Mouse (Mus musculus) forebrain, embryonic 12.5 days (tissue): ENCODE data around the gene Cd72. TPM values are rescaled to one million over a fixed set of nuclear protein-coding genes. Genes with fewer than 3 reads are reported as not detected.

Source experiments
- ATAC-seq: fragments of 200-750 bp; cut with Nextera tagmentation; 2 replicates; pipeline ENCODE4 v1.8.0; 2017; ENCODE audit warnings: moderate TSS enrichment; ENCODE audit not compliant: low FRiP score
- H3K27ac ChIP-seq: fragments of 300-500 bp; sonication (generic); 2 replicates; pipeline ENCODE4 v1.5.1; 2016; ENCODE audit warnings: mild to moderate bottlenecking
- H3K27me3 ChIP-seq: fragments of 300-500 bp; sonication (generic); 2 replicates; pipeline ENCODE4 v1.6.1; 2016; ENCODE audit warnings: mild to moderate bottlenecking
- H3K36me3 ChIP-seq: fragments of 300-500 bp; sonication (generic); replicated peaks from 2 replicates; pipeline ENCODE4 v1.6.1; 2016; ENCODE audit warnings: mild to moderate bottlenecking
- H3K4me1 ChIP-seq: fragments of 300-500 bp; sonication (generic); 2 replicates; pipeline ENCODE4 v1.6.1; 2016
- H3K4me2 ChIP-seq: fragments of 300-500 bp; sonication (generic); 2 replicates; pipeline ENCODE4 v1.6.1; 2016; ENCODE audit warnings: mild to moderate bottlenecking, moderate library complexity
- H3K4me3 ChIP-seq: fragments of 300-500 bp; sonication (generic); replicated peaks from 2 replicates; pipeline ENCODE4 v1.5.1; 2016; ENCODE audit warnings: mild to moderate bottlenecking
- H3K9ac ChIP-seq: fragments of 300-500 bp; sonication (generic); 2 replicates; pipeline ENCODE4 v1.6.1; 2016; ENCODE audit warnings: mild to moderate bottlenecking
- H3K9me3 ChIP-seq: fragments of 300-500 bp; sonication (generic); 2 replicates; pipeline ENCODE4 v1.6.1; 2016
- WGBS: fragments of 180-500 bp; shearing (Covaris S2); methylation state at CpG from one replicate; pipeline ENCODE4 v1.1.7; 2016; 5-methylcytosine and 5-hydroxymethylcytosine counted together
- polyA plus RNA-seq: library from polyadenylated mRNA; unstranded; fragments of >200 nt; fragmentation: Nextera tagmentation; extraction: Ambion mirVana; gene quantifications from 2 replicates; pipeline ENCODE4 v1.2.1, GENCODE M21; 2016

Gene Cd72
- polyA plus RNA-seq, 1 experiment from 2014 or later: 3.8 TPM

GRCm38 (mm10) chr4:43476604-43477003 is 22.2 kb upstream of the Cd72 start:
- 93% methylated on average over 6 of the region's 6 CpGs for WGBS
- no peak overlapping the region for H3K27ac ChIP-seq
- H3K27me3 ChIP-seq: no peaks in the 10 kb centered on the region
- no peaks in the 10 kb centered on the region for H3K36me3 ChIP-seq
- H3K9ac ChIP-seq: no peak overlapping the region
- no peak overlapping the region for H3K4me2 ChIP-seq
- no peak for ATAC-seq
- H3K4me1 ChIP-seq: 0 out of 2 replicates have a peak, but pooled peaks cover 4% of the 10 kb centered on the region
- H3K9me3 ChIP-seq: no peaks in the 10 kb centered on the region
- no peak overlapping the region for H3K4me3 ChIP-seq

DNA sequence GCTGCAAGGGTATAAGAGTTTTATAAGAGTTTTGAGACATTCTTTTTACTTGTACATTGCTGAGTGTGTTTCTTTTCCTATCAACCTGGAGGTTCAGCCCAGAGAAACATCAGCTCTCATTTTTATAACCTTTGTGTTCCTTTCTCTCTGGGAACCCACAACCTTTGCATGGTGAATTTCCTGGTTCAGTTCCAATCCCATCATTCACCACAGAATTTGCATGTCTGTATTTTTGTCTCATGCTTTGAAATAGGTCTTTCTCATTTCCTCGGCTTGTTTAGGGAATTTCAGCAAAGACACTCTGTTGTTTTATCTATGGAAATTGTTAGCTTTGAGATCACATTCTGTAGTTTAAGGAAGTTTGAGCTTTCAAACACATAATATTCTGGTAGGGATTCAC is 19.2 kb upstream of the Cd72 start:
- no peak for ATAC-seq
- Histone ChIP-seq H3K36me3 (no peaks in the 10 kb centered on the region), H3K9me3 (no peaks in the 10 kb centered on the region), H3K4me2 (no peak overlapping the region), H3K27me3 (no peaks in the 10 kb centered on the region), H3K4me3 (no peak overlapping the region), H3K9ac (no peak overlapping the region), H3K27ac (no peak overlapping the region), H3K4me1 (0 out of 2 replicates have a peak, but pooled peaks cover 4% of the 10 kb centered on the region)
- 86% methylated on average over 1 of the region's 1 CpGs for WGBS

GRCm38 (mm10) chr4:43470301-43470700 is 15.9 kb upstream of the Cd72 start:
- WGBS: 91% methylated on average over 10 of the region's 10 CpGs
- H3K27me3 ChIP-seq: no peaks in the 10 kb centered on the region
- H3K4me2 ChIP-seq: no peak overlapping the region
- no peak overlapping the region for H3K27ac ChIP-seq
- no peak overlapping the region for H3K9ac ChIP-seq
- no peak for ATAC-seq
- H3K4me1 ChIP-seq: no peaks in the 10 kb centered on the region
- H3K4me3 ChIP-seq: no peak overlapping the region
- no peaks in the 10 kb centered on the region for H3K36me3 ChIP-seq
- H3K9me3 ChIP-seq: no peaks in the 10 kb centered on the region

DNA sequence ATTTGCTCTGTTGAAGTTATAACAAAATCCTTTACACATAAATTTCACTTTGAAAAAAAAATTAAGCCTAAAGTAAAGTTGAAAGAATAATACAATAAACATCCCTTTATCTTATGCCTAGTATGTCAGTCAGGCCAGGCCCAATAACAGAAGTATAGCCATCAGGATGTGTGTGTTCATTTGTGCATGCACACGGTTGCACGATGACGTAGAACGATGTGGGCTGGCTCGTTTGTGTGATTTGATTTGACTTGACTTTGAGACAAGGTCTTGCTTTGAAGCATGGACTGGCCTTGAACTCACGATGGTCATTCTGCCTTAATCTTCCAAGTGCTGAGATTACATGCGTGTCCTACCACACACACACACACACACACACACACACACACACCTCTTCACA is 12.4 kb upstream of the Cd72 start:
- Histone ChIP-seq H3K4me2 (no peak overlapping the region), H3K4me3 (no peak overlapping the region), H3K9ac (no peak overlapping the region), H3K9me3 (no peaks in the 10 kb centered on the region), H3K27ac (no peak overlapping the region), H3K27me3 (no peaks in the 10 kb centered on the region), H3K36me3 (no peaks in the 10 kb centered on the region), H3K4me1 (no peaks in the 10 kb centered on the region)
- no peak for ATAC-seq
- WGBS: 90% methylated on average over 7 of the region's 7 CpGs

- Histone ChIP-seq H3K27ac (no peak overlapping the region), H3K27me3 (no peaks in the 10 kb centered on the region), H3K9ac (no peak overlapping the region), H3K4me3 (no peak overlapping the region), H3K36me3 (no peaks in the 10 kb centered on the region), H3K9me3 (no peaks in the 10 kb centered on the region), H3K4me2 (no peak overlapping the region), H3K4me1 (no peaks in the 10 kb centered on the region)
- ATAC-seq: no peak
- WGBS: 86% methylated on average over 6 of the region's 6 CpGs
These were observed 11.5 kb upstream of the Cd72 start for GRCm38 (mm10) chr4:43465935-43466334.

GRCm38 (mm10) chr4:43463102-43463501 is 8.7 kb upstream of the Cd72 start:
- H3K27ac ChIP-seq: no peak overlapping the region
- H3K4me2 ChIP-seq: no peak overlapping the region
- no peaks in the 10 kb centered on the region for H3K9me3 ChIP-seq
- WGBS: 96% methylated on average over 5 of the region's 5 CpGs
- no peaks in the 10 kb centered on the region for H3K27me3 ChIP-seq
- H3K9ac ChIP-seq: no peak overlapping the region
- no peak overlapping the region for H3K4me3 ChIP-seq
- H3K4me1 ChIP-seq: no peaks in the 10 kb centered on the region
- ATAC-seq: no peak
- H3K36me3 ChIP-seq: no peaks in the 10 kb centered on the region

DNA sequence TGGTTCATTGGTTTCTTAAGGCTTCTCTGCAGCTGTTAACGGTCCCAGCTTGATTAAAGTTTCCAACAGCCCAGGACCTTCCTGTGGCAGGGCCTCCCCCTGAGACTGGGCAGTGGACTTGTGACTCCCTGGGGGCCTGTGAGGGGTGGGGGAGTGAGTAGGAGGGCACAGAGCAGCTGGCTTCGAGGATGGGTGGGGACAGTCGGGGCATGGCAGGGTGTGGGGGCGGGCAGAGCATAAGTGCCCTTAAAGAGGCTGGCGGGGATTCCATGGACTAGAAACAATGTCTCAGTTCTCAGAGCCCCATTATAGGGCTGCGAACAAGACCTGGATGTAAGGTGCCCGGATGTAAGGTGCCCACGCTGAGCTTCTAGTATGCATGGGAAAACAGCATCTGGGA is 2.7 kb upstream of the Cd72 start:
- ATAC-seq: no peak
- Histone ChIP-seq H3K4me3 (no peak overlapping the region), H3K4me1 (peaks cover 17% of the 10 kb centered on the region), H3K9ac (no peak overlapping the region), H3K27ac (no peak overlapping the region), H3K27me3 (peaks cover 31% of the 10 kb centered on the region), H3K9me3 (no peaks in the 10 kb centered on the region), H3K4me2 (no peak overlapping the region), H3K36me3 (no peaks in the 10 kb centered on the region)
- whole genome bisulfite sequencing: 28% methylated on average over 8 of the region's 8 CpGs

DNA sequence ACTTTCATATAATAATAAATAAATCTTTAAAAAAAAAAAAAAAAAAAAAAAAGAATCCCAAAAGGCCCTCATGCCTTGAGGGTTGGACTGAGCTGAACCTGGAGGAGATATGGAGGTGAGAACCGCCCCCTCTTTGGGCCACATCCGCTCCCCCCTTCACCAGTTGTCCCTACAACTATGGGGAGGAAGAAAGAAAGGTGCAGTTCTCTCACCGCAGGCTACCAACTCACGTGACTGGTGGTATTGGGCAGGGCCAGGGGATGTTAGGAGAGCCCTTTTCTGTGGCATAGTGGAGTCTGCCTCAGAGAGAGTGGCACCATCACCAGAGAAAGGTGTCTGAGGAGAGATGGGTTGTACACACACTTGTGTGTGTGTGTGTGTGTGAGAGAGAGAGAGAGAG is 2.0 kb upstream of the Cd72 start:
- no peak for ATAC-seq

GRCm38 (mm10) chr4:43453413-43453812 is 1.0 kb downstream of the Cd72 start:
- Histone ChIP-seq H3K4me3 (peak overlapping the region; percentile 24), H3K27ac (no peak overlapping the region), H3K4me2 (peak overlapping the region; percentile 51), H3K4me1 (peaks cover 17% of the 10 kb centered on the region), H3K9me3 (no peaks in the 10 kb centered on the region), H3K9ac (0 out of 2 replicates have a peak overlapping the region, but pooled peaks have one; percentile 17), H3K36me3 (peaks cover under 1% of the 10 kb centered on the region; the same call in 1 of the 2 replicates), H3K27me3 (peaks cover 36% of the 10 kb centered on the region)
- ATAC-seq: no peak
- 1% methylated on average over 18 of the region's 18 CpGs for WGBS

More for the DNA sequence above, 2.0 kb upstream of the Cd72 start:
- H3K4me2 ChIP-seq: no peak overlapping the region
- H3K27ac ChIP-seq: no peak overlapping the region
- H3K36me3 ChIP-seq: no peaks in the 10 kb centered on the region
- peaks cover 17% of the 10 kb centered on the region for H3K4me1 ChIP-seq
- H3K9ac ChIP-seq: no peak overlapping the region
- H3K9me3 ChIP-seq: no peaks in the 10 kb centered on the region
- H3K4me3 ChIP-seq: no peak overlapping the region
- WGBS: 37% methylated on average over 4 of the region's 4 CpGs
- H3K27me3 ChIP-seq: peaks cover 36% of the 10 kb centered on the region

- no peak overlapping the region for H3K9ac ChIP-seq
- H3K4me1 ChIP-seq: peaks cover 17% of the 10 kb centered on the region
- no peak for ATAC-seq
- WGBS: 65% methylated on average over 11 of the region's 11 CpGs
- no peak overlapping the region for H3K4me3 ChIP-seq
- no peak overlapping the region for H3K4me2 ChIP-seq
- H3K36me3 ChIP-seq: peaks cover 11% of the 10 kb centered on the region
- peaks cover 37% of the 10 kb centered on the region for H3K27me3 ChIP-seq
- no peak overlapping the region for H3K27ac ChIP-seq
- H3K9me3 ChIP-seq: no peaks in the 10 kb centered on the region
These were observed 2.1 kb downstream of the Cd72 start for GRCm38 (mm10) chr4:43452315-43452714.

DNA sequence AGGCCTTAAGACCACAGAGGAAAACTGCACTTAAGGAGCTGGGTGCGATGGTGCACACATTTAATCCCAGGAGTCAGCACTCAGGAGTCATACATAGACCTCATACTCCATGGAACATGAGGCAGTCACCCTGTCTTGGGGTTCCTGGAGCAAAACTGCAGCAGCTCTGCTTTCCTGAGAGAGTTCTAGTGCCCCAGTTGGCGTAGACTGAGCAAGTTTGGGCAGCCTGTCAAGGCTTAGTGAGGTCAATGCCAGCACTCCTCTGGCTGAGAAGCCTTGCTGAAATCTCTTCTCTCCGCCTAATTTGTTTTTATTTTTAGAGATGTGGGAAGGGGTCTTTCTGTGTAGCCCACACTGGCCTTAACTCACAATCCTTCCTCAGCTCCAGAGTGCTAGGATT is 5.9 kb downstream of the Cd72 start:
- Histone ChIP-seq H3K4me1 (peaks cover 22% of the 10 kb centered on the region), H3K36me3 (peaks cover 40% of the 10 kb centered on the region), H3K4me3 (no peak overlapping the region), H3K27ac (no peak overlapping the region), H3K4me2 (no peak overlapping the region), H3K27me3 (peaks cover 23% of the 10 kb centered on the region), H3K9ac (no peak overlapping the region), H3K9me3 (no peaks in the 10 kb centered on the region)
- 85% methylated on average over 3 of the region's 3 CpGs for WGBS
- ATAC-seq: no peak

- peaks cover 10% of the 10 kb centered on the region for H3K27me3 ChIP-seq
- peaks cover 40% of the 10 kb centered on the region for H3K36me3 ChIP-seq
- no peak for ATAC-seq
- no peak overlapping the region for H3K9ac ChIP-seq
- H3K4me2 ChIP-seq: no peak overlapping the region
- WGBS: 93% methylated on average over 13 of the region's 13 CpGs
- peaks cover 15% of the 10 kb centered on the region for H3K4me1 ChIP-seq
- H3K4me3 ChIP-seq: no peak overlapping the region
- no peak overlapping the region for H3K27ac ChIP-seq
- H3K9me3 ChIP-seq: no peaks in the 10 kb centered on the region
These were observed 7.2 kb downstream of the Cd72 start for GRCm38 (mm10) chr4:43447251-43447650.

- peaks cover 40% of the 10 kb centered on the region for H3K36me3 ChIP-seq
- H3K9me3 ChIP-seq: no peaks in the 10 kb centered on the region
- peaks cover 3% of the 10 kb centered on the region; the same call in 1 of the 2 replicates for H3K27me3 ChIP-seq
- ATAC-seq: peak; percentile 11
- peak overlapping the region; percentile 93 for H3K4me2 ChIP-seq
- H3K9ac ChIP-seq: peak overlapping the region; percentile 100
- H3K4me1 ChIP-seq: peaks cover 15% of the 10 kb centered on the region
- under 1% methylated on average over 28 of the region's 28 CpGs for WGBS
- H3K27ac ChIP-seq: peak overlapping the region; percentile 90
- H3K4me3 ChIP-seq: peak overlapping the region; percentile 99
These were observed 10.9 kb downstream of the Cd72 start for GRCm38 (mm10) chr4:43443511-43443910.
